Mouse (Mus musculus): ENCODE results near the gene Syn3. TPM values are rescaled to one million over a fixed set of nuclear protein-coding genes. Genes with fewer than 3 reads are reported as not detected.
A peak's percentile ranks its signal among the peaks of the same experiment; 100 is the strongest.

Gene Syn3
- polyA plus RNA-seq, 1 experiment: 3.3 TPM

GRCm38 (mm10) chr10:86389913-86390312, 108.8 kb downstream of the Syn3 start:
- TF ChIP-seq POLR2A (IDR thresholded peaks at IDR 0.05; ENCODE audit: low read depth, low read length) (no peak), CTCF (conservative IDR thresholded peaks at IDR 0.05; ENCODE audit: insufficient read depth, insufficient read length, low read depth, low read length) (no peak)
- H3K27ac ChIP-seq (ENCODE audit: insufficient read depth, low read depth, low read length): no peak overlapping the region
- no peak overlapping the region for H3K4me3 ChIP-seq (ENCODE audit: insufficient read depth, low read depth, low read length)
- 74% methylated on average over 2 of the region's 2 CpGs for WGBS
- DNase-seq: no peak
- peaks cover 12% of the 10 kb centered on the region for H3K4me1 ChIP-seq (ENCODE audit: control insufficient read depth, insufficient read depth, low read length)
- no peaks in the 10 kb centered on the region for H3K36me3 ChIP-seq (ENCODE audit: control insufficient read depth, insufficient read depth, low read length)
- no peaks in the 10 kb centered on the region for H3K27me3 ChIP-seq (replicated peaks; ENCODE audit: control insufficient read depth, insufficient read depth, low read length)

GRCm38 (mm10) chr10:86389357-86389756, 109.3 kb downstream of the Syn3 start:
- WGBS: 94% methylated on average over 3 of the region's 3 CpGs
- Histone ChIP-seq H3K4me3 (ENCODE audit: insufficient read depth, low read depth, low read length) (no peak overlapping the region), H3K4me1 (ENCODE audit: control insufficient read depth, insufficient read depth, low read length) (peaks cover 12% of the 10 kb centered on the region), H3K27me3 (replicated peaks; ENCODE audit: control insufficient read depth, insufficient read depth, low read length) (no peaks in the 10 kb centered on the region), H3K36me3 (ENCODE audit: control insufficient read depth, insufficient read depth, low read length) (no peaks in the 10 kb centered on the region), H3K27ac (ENCODE audit: insufficient read depth, low read depth, low read length) (no peak overlapping the region)
- no peak for DNase-seq
- TF ChIP-seq POLR2A (IDR thresholded peaks at IDR 0.05; ENCODE audit: low read depth, low read length) (no peak), CTCF (conservative IDR thresholded peaks at IDR 0.05; ENCODE audit: insufficient read depth, insufficient read length, low read depth, low read length) (no peak)

- DNase-seq: no peak
- TF ChIP-seq CTCF (conservative IDR thresholded peaks at IDR 0.05; ENCODE audit: insufficient read depth, insufficient read length, low read depth, low read length): no peak
- 94% methylated on average over 6 of the region's 6 CpGs for WGBS
Observed at GRCm38 (mm10) chr10:86388803-86389202, 109.9 kb downstream of the Syn3 start.

GRCm38 (mm10) chr10:86387821-86388440, 110.8 kb downstream of the Syn3 start:
- no peak for TF ChIP-seq POLR2A (IDR thresholded peaks at IDR 0.05; ENCODE audit: low read depth, low read length)
- no peak for TF ChIP-seq CTCF (conservative IDR thresholded peaks at IDR 0.05; ENCODE audit: insufficient read depth, insufficient read length, low read depth, low read length)
- Histone ChIP-seq H3K27ac (ENCODE audit: insufficient read depth, low read depth, low read length) (peak overlapping the region; percentile 24; the same call in 1 of the 2 replicates), H3K4me3 (ENCODE audit: insufficient read depth, low read depth, low read length) (no peak overlapping the region), H3K27me3 (replicated peaks; ENCODE audit: control insufficient read depth, insufficient read depth, low read length) (no peaks in the 10 kb centered on the region), H3K36me3 (ENCODE audit: control insufficient read depth, insufficient read depth, low read length) (no peaks in the 10 kb centered on the region), H3K4me1 (ENCODE audit: control insufficient read depth, insufficient read depth, low read length) (peaks cover 12% of the 10 kb centered on the region)
- peak; percentile 49 for DNase-seq
- 54% methylated on average over 5 of the region's 5 CpGs for WGBS

More at GRCm38 (mm10) chr10:86388803-86389202, 109.9 kb downstream of the Syn3 start:
- H3K27me3 ChIP-seq (replicated peaks; ENCODE audit: control insufficient read depth, insufficient read depth, low read length): no peaks in the 10 kb centered on the region
- no peak overlapping the region for H3K4me3 ChIP-seq (ENCODE audit: insufficient read depth, low read depth, low read length)
- no peaks in the 10 kb centered on the region for H3K36me3 ChIP-seq (ENCODE audit: control insufficient read depth, insufficient read depth, low read length)
- no peak overlapping the region for H3K27ac ChIP-seq (ENCODE audit: insufficient read depth, low read depth, low read length)
- peaks cover 12% of the 10 kb centered on the region for H3K4me1 ChIP-seq (ENCODE audit: control insufficient read depth, insufficient read depth, low read length)

- Histone ChIP-seq H3K27ac (ENCODE audit: insufficient read depth, low read depth, low read length) (no peak overlapping the region), H3K27me3 (replicated peaks; ENCODE audit: control insufficient read depth, insufficient read depth, low read length) (no peaks in the 10 kb centered on the region), H3K4me3 (ENCODE audit: insufficient read depth, low read depth, low read length) (no peak overlapping the region), H3K4me1 (ENCODE audit: control insufficient read depth, insufficient read depth, low read length) (peaks cover 12% of the 10 kb centered on the region), H3K36me3 (ENCODE audit: control insufficient read depth, insufficient read depth, low read length) (no peaks in the 10 kb centered on the region)
- TF ChIP-seq POLR2A (IDR thresholded peaks at IDR 0.05; ENCODE audit: low read depth, low read length): no peak
- no peak for TF ChIP-seq CTCF (conservative IDR thresholded peaks at IDR 0.05; ENCODE audit: insufficient read depth, insufficient read length, low read depth, low read length)
- 87% methylated on average over 4 of the region's 4 CpGs for whole genome bisulfite sequencing
- no peak for DNase-seq
Observed at GRCm38 (mm10) chr10:86386232-86386631, 112.5 kb downstream of the Syn3 start.

- Histone ChIP-seq H3K4me3 (ENCODE audit: insufficient read depth, low read depth, low read length) (no peak overlapping the region), H3K36me3 (ENCODE audit: control insufficient read depth, insufficient read depth, low read length) (no peaks in the 10 kb centered on the region), H3K27me3 (replicated peaks; ENCODE audit: control insufficient read depth, insufficient read depth, low read length) (no peaks in the 10 kb centered on the region), H3K4me1 (ENCODE audit: control insufficient read depth, insufficient read depth, low read length) (peaks cover 12% of the 10 kb centered on the region), H3K27ac (ENCODE audit: insufficient read depth, low read depth, low read length) (no peak overlapping the region)
- 89% methylated on average over 4 of the region's 4 CpGs for WGBS
- no peak for DNase-seq
- TF ChIP-seq POLR2A (IDR thresholded peaks at IDR 0.05; ENCODE audit: low read depth, low read length): no peak
- no peak for TF ChIP-seq CTCF (conservative IDR thresholded peaks at IDR 0.05; ENCODE audit: insufficient read depth, insufficient read length, low read depth, low read length)
Observed at GRCm38 (mm10) chr10:86385656-86386055, 113.0 kb downstream of the Syn3 start.

GRCm38 (mm10) chr10:86384655-86385054, 114.0 kb downstream of the Syn3 start:
- no peak for DNase-seq
- Histone ChIP-seq H3K27me3 (replicated peaks; ENCODE audit: control insufficient read depth, insufficient read depth, low read length) (no peaks in the 10 kb centered on the region), H3K27ac (ENCODE audit: insufficient read depth, low read depth, low read length) (no peak overlapping the region), H3K4me1 (ENCODE audit: control insufficient read depth, insufficient read depth, low read length) (peaks cover 12% of the 10 kb centered on the region), H3K36me3 (ENCODE audit: control insufficient read depth, insufficient read depth, low read length) (no peaks in the 10 kb centered on the region), H3K4me3 (ENCODE audit: insufficient read depth, low read depth, low read length) (no peak overlapping the region)
- TF ChIP-seq POLR2A (IDR thresholded peaks at IDR 0.05; ENCODE audit: low read depth, low read length): no peak
- no peak for TF ChIP-seq CTCF (conservative IDR thresholded peaks at IDR 0.05; ENCODE audit: insufficient read depth, insufficient read length, low read depth, low read length)
- WGBS: 90% methylated on average over 2 of the region's 2 CpGs
